14 mouse cellular contexts compared by ENCODE assay signal in genomic region chr16:5374818-5375605, GRCm38 (mm10).
DNase-seq lines count a peak whose midpoint lies in the region; ATAC-seq and TF ChIP-seq lines count a peak whose summit lies in the region.
"Had no signal": no experiment of that assay in that cellular context is flagged by ENCODE, and none has a peak within 500 bp of the region (broad histone marks: within the 10 kb centered on the region; RNA-seq: fewer than 3 reads in every experiment).

No protein-coding gene starts in this region.

- 27% methylated on average over 6 of the region's 6 CpGs for WGBS in kidney, embryonic 15.5 days

- peak; percentile 12 for DNase-seq in adrenal gland, adult 8-10 months
- no peak for DNase-seq in adrenal gland, adult 18-20 months (ENCODE audit: low spot score in 2 of 2)
- DNase-seq in testis, postnatal 10 days (ENCODE audit: low spot score): peak; percentile 36
- no peak for DNase-seq in testis, postnatal 14 days (ENCODE audit: low spot score)
- no peak for DNase-seq in layer of hippocampus, adult 8-10 months (ENCODE audit: low spot score in 2 of 2)
- DNase-seq in left cerebral cortex, adult 2 months (ENCODE audit: extremely low spot score in 1 of 2, low spot score in 2 of 2): no peak
- DNase-seq in spleen, adult 12 weeks (ENCODE audit: low spot score): no peak
- DNase-seq: cerebellum, adult 11 months; gastrocnemius, adult 2 months; layer of hippocampus, postnatal 36 days had no signal

- no peak for ATAC-seq in kidney, embryonic 15.5 days (replicated peaks; ENCODE audit: low FRiP score)
- ATAC-seq: hindbrain, embryonic 16.5 days; lung, postnatal 0 days; midbrain, embryonic 15.5 days had no signal

- H3K36me3 ChIP-seq in kidney, embryonic 15.5 days: no peaks in the 10 kb centered on the region
- H3K36me3 ChIP-seq: midbrain, embryonic 15.5 days had no signal

- no peak overlapping the region for H3K9ac ChIP-seq in kidney, embryonic 15.5 days
- H3K9ac ChIP-seq: midbrain, embryonic 15.5 days had no signal

- no peak overlapping the region for H3K4me2 ChIP-seq in kidney, embryonic 15.5 days
- H3K4me2 ChIP-seq: midbrain, embryonic 15.5 days had no signal

- peak overlapping the region; percentile 37; the same call in 1 of the 2 replicates for H3K27ac ChIP-seq in kidney, embryonic 15.5 days
- no peak overlapping the region for H3K27ac ChIP-seq in left cerebral cortex, adult 2 months
- H3K27ac ChIP-seq: gastrocnemius, adult 2 months; midbrain, embryonic 15.5 days had no signal

- H3K4me3 ChIP-seq in kidney, embryonic 15.5 days (replicated peaks): no peak overlapping the region
- no peak overlapping the region for H3K4me3 ChIP-seq in left cerebral cortex, adult 2 months
- H3K4me3 ChIP-seq: gastrocnemius, adult 2 months; midbrain, embryonic 15.5 days had no signal

- TF ChIP-seq CTCF in left cerebral cortex, adult 2 months (IDR thresholded peaks at IDR 0.05): no peak

- H3K9me3 ChIP-seq in kidney, embryonic 15.5 days (replicated peaks): no peaks in the 10 kb centered on the region
- H3K9me3 ChIP-seq: midbrain, embryonic 15.5 days had no signal

- intact Hi-C loops in left cerebral cortex, adult 2 months (cut with DNase I): loop anchor here (5.0 kb wide), 1 partner anchor 92 kb away; no protein-coding TSS in a partner anchor

- H3K4me1 ChIP-seq in kidney, embryonic 15.5 days: no peaks in the 10 kb centered on the region
- H3K4me1 ChIP-seq: midbrain, embryonic 15.5 days had no signal

- no peaks in the 10 kb centered on the region for H3K27me3 ChIP-seq in kidney, embryonic 15.5 days
- H3K27me3 ChIP-seq: midbrain, embryonic 15.5 days had no signal

Comparison
In these comparisons a context has a peak if more than half of its experiments do, and no peak if none do; other contexts are left out.
1. DNase-seq: peak in adrenal gland, adult 8-10 months (single experiment) and testis, postnatal 10 days (single experiment); none in adrenal gland, adult 18-20 months (0 of 2), testis, postnatal 14 days (single experiment), layer of hippocampus, adult 8-10 months (0 of 2), left cerebral cortex, adult 2 months (0 of 2) and spleen, adult 12 weeks (single experiment).